Mouse (Mus musculus) kidney, embryonic 15.5 days (tissue): ENCODE results near the gene Rbfox2. TPM values are rescaled to one million over a fixed set of nuclear protein-coding genes. Genes with fewer than 3 reads are reported as not detected.

Experiments used
- ATAC-seq: fragments of 200-750 bp; cut with Nextera tagmentation; replicated peaks from 2 replicates; pipeline ENCODE4 v1.8.0; 2017; ENCODE audit warnings: moderate TSS enrichment; ENCODE audit not compliant: low FRiP score
- H3K27ac ChIP-seq: fragments of 300-500 bp; sonication (generic); 2 replicates; pipeline ENCODE4 v1.5.1; 2015; ENCODE audit warnings: mild to moderate bottlenecking, inconsistent platforms
- H3K27me3 ChIP-seq: fragments of 300-500 bp; sonication (generic); 2 replicates; pipeline ENCODE4 v1.6.1; 2015; ENCODE audit warnings: inconsistent platforms
- H3K36me3 ChIP-seq: fragments of 300-500 bp; sonication (generic); 2 replicates; pipeline ENCODE4 v1.6.1; 2015; ENCODE audit warnings: inconsistent platforms
- H3K4me1 ChIP-seq: fragments of 300-500 bp; sonication (generic); 2 replicates; pipeline ENCODE4 v1.6.1; 2015; ENCODE audit warnings: inconsistent platforms
- H3K4me2 ChIP-seq: fragments of 300-500 bp; sonication (generic); 2 replicates; pipeline ENCODE4 v1.6.1; 2015; ENCODE audit warnings: moderate library complexity, mild to moderate bottlenecking, inconsistent platforms
- H3K4me3 ChIP-seq: fragments of 300-500 bp; sonication (generic); replicated peaks from 2 replicates; pipeline ENCODE4 v1.5.1; 2015; ENCODE audit warnings: mild to moderate bottlenecking, inconsistent platforms
- H3K9ac ChIP-seq: fragments of 300-500 bp; sonication (generic); 2 replicates; pipeline ENCODE4 v1.6.1; 2015; ENCODE audit warnings: mild to moderate bottlenecking, inconsistent platforms
- H3K9me3 ChIP-seq: fragments of 300-500 bp; sonication (generic); replicated peaks from 2 replicates; pipeline ENCODE4 v1.6.1; 2016; ENCODE audit warnings: inconsistent platforms
- WGBS: fragments of 180-500 bp; shearing (Covaris S2); methylation state at CpG from one replicate; pipeline ENCODE4 v1.1.7; 2015; ENCODE audit warnings: mixed read lengths; 5-methylcytosine and 5-hydroxymethylcytosine counted together
- polyA plus RNA-seq: library from polyadenylated mRNA; unstranded; fragments of >200 nt; fragmentation: Nextera tagmentation; extraction: Ambion mirVana; gene quantifications from 2 replicates; pipeline ENCODE4 v1.2.1, GENCODE M21; 2015

Rbfox2 gene
- polyA plus RNA-seq, 1 experiment from 2014 or later, result 47.7 TPM

- Histone ChIP-seq H3K27ac (peak overlapping the region; percentile 49; the same call in 1 of the 2 replicates), H3K4me2 (no peak overlapping the region)
Measured at GRCm38 (mm10) chr15:77203255-77203981, 103.4 kb downstream of the Rbfox2 start.

GRCm38 (mm10) chr15:77202881-77203254, 103.9 kb downstream of the Rbfox2 start:
- ATAC-seq, result no peak
- Histone ChIP-seq H3K4me1 (peaks cover 28% of the 10 kb centered on the region), H3K4me2 (no peak overlapping the region), H3K36me3 (no peaks in the 10 kb centered on the region), H3K27ac (peak overlapping the region; percentile 28; the same call in 1 of the 2 replicates), H3K4me3 (no peak overlapping the region), H3K9me3 (no peaks in the 10 kb centered on the region), H3K9ac (no peak overlapping the region), H3K27me3 (no peaks in the 10 kb centered on the region)
- WGBS, result 80% methylated on average over 3 of the region's 3 CpGs

More at GRCm38 (mm10) chr15:77203255-77203981, 103.4 kb downstream of the Rbfox2 start:
- Histone ChIP-seq H3K4me1 (peaks cover 28% of the 10 kb centered on the region), H3K36me3 (no peaks in the 10 kb centered on the region), H3K9ac (no peak overlapping the region), H3K27me3 (no peaks in the 10 kb centered on the region), H3K4me3 (no peak overlapping the region), H3K9me3 (no peaks in the 10 kb centered on the region)
- no peak; the same call in 1 of the 2 replicates for ATAC-seq
- 59% methylated on average over 14 of the region's 14 CpGs for WGBS

- Histone ChIP-seq H3K9me3 (no peaks in the 10 kb centered on the region), H3K27me3 (no peaks in the 10 kb centered on the region), H3K4me3 (no peak overlapping the region), H3K9ac (no peak overlapping the region), H3K4me1 (peaks cover 28% of the 10 kb centered on the region), H3K27ac (no peak overlapping the region), H3K4me2 (no peak overlapping the region), H3K36me3 (no peaks in the 10 kb centered on the region)
- ATAC-seq, result no peak
- 17% methylated on average over 2 of the region's 2 CpGs for WGBS
Measured at GRCm38 (mm10) chr15:77202223-77202622, 104.6 kb downstream of the Rbfox2 start.

DNA sequence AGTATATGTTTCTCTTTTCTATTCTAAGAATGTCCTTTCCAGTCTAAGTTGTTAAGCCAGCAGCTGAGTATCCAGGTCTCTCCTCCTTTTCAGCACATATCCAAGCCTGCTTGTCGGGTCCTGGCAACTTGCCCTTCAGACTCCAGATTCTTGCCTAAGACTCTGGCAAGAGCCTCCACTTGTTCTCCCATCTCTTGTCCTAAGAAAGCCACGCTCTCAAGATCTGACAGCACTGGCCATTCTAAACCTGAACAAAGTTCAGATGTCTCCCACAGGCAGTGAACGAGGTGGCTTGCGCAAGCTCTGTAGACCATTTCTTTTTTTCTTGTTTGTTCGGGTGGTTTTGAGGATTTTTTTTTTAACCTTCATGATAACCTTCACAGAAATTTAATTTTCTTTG, 110.0 kb downstream of the Rbfox2 start:
- Histone ChIP-seq H3K27ac (0 out of 2 replicates have a peak overlapping the region, but pooled peaks have one; percentile 28), H3K4me1 (peaks cover 21% of the 10 kb centered on the region), H3K27me3 (no peaks in the 10 kb centered on the region), H3K36me3 (no peaks in the 10 kb centered on the region), H3K9me3 (no peaks in the 10 kb centered on the region), H3K4me2 (no peak overlapping the region), H3K4me3 (no peak overlapping the region), H3K9ac (no peak overlapping the region)
- WGBS, result 72% methylated on average over 5 of the region's 5 CpGs
- no peak for ATAC-seq

- WGBS, result 72% methylated on average over 2 of the region's 2 CpGs
- peaks cover 18% of the 10 kb centered on the region for H3K4me1 ChIP-seq
- H3K4me2 ChIP-seq, result no peak overlapping the region
- H3K9me3 ChIP-seq, result no peaks in the 10 kb centered on the region
- H3K4me3 ChIP-seq, result no peak overlapping the region
- H3K9ac ChIP-seq, result no peak overlapping the region
- H3K36me3 ChIP-seq, result no peaks in the 10 kb centered on the region
- ATAC-seq, result no peak
- H3K27me3 ChIP-seq, result no peaks in the 10 kb centered on the region
- 0 out of 2 replicates have a peak overlapping the region, but pooled peaks have one; percentile 2 for H3K27ac ChIP-seq
Measured at GRCm38 (mm10) chr15:77196001-77196400, 110.8 kb downstream of the Rbfox2 start.

- WGBS, result 62% methylated on average over 14 of the region's 14 CpGs
- Histone ChIP-seq H3K9me3 (no peaks in the 10 kb centered on the region), H3K4me3 (no peak overlapping the region), H3K27ac (peak overlapping the region; percentile 37), H3K4me2 (no peak overlapping the region), H3K36me3 (no peaks in the 10 kb centered on the region), H3K27me3 (no peaks in the 10 kb centered on the region), H3K9ac (no peak overlapping the region), H3K4me1 (peaks cover 22% of the 10 kb centered on the region)
- ATAC-seq, result no peak
Measured at GRCm38 (mm10) chr15:77192154-77192935, 114.5 kb downstream of the Rbfox2 start.

DNA sequence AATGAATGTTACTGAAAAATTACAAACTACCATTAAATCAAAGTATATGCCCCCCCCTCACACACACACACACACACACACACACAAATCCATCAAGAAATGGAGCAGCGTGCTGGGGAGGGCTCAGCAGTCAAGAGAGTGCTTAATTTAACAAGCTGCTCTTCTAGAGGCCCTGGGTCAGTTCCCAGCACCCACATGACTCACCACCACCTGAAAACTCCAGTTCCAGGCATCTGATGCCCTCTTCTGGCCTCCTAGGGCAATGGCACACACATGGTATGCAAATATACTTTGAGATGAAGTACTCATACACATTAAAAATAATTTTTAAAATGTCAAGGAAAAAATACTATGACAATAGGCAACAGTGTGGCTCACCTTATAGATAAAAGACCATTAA, 120.7 kb downstream of the Rbfox2 start:
- Histone ChIP-seq H3K4me3 (no peak overlapping the region), H3K4me1 (0 out of 2 replicates have a peak, but pooled peaks cover 6% of the 10 kb centered on the region), H3K4me2 (no peak overlapping the region), H3K36me3 (no peaks in the 10 kb centered on the region), H3K9ac (no peak overlapping the region), H3K9me3 (no peaks in the 10 kb centered on the region), H3K27ac (no peak overlapping the region), H3K27me3 (no peaks in the 10 kb centered on the region)
- ATAC-seq, result no peak
- WGBS, result 80% methylated on average over 1 of the region's 1 CpGs

DNA sequence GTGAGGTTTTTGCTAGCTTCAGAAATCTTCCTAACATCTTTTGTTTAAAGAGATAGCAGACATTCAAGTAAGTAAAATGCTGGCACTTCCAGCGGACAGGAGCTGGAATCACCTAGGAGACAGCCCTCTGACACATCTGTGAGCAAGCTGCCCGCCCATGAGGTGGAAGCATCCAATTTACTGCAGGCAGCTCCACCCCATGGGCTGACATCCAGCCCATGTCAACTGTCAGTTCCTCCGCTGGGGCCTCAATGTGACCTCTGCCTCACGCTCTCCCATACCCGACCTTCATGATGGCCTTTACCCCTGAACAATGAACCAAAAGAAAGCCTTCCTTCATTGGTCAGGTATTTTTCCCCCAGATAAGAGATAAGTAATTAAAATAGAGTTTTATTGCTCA, 121.2 kb downstream of the Rbfox2 start:
- Histone ChIP-seq H3K9me3 (no peaks in the 10 kb centered on the region), H3K27me3 (no peaks in the 10 kb centered on the region), H3K4me1 (0 out of 2 replicates have a peak, but pooled peaks cover 6% of the 10 kb centered on the region), H3K4me2 (no peak overlapping the region), H3K27ac (no peak overlapping the region), H3K36me3 (no peaks in the 10 kb centered on the region), H3K9ac (no peak overlapping the region), H3K4me3 (no peak overlapping the region)
- no peak for ATAC-seq
- 33% methylated on average over 5 of the region's 5 CpGs for whole genome bisulfite sequencing

DNA sequence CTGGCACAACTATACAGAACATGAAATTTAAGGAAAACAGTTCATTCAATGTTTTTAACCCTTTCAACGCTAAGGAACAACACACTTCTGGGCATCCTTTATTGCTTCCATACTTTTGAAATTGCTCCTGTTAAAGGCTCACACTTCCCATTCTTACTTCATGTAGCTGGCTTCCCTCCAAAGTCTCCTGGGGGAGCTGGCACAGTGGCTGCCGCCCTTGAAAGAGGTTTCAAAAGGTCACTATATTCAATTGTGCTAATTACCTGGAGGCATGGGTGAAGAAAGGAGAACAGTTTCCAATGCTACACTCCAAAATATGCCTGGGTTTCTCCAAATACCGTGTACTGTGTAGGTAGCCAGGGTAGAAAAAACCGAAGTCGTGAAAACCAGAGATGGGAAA, 124.0 kb downstream of the Rbfox2 start:
- no peak overlapping the region for H3K9ac ChIP-seq
- no peak overlapping the region for H3K27ac ChIP-seq
- H3K36me3 ChIP-seq, result no peaks in the 10 kb centered on the region
- WGBS, result 76% methylated on average over 5 of the region's 5 CpGs
- H3K4me3 ChIP-seq, result no peak overlapping the region
- 0 out of 2 replicates have a peak, but pooled peaks cover 3% of the 10 kb centered on the region for H3K4me1 ChIP-seq
- no peak for ATAC-seq
- no peaks in the 10 kb centered on the region for H3K27me3 ChIP-seq
- H3K4me2 ChIP-seq, result no peak overlapping the region
- H3K9me3 ChIP-seq, result no peaks in the 10 kb centered on the region

DNA sequence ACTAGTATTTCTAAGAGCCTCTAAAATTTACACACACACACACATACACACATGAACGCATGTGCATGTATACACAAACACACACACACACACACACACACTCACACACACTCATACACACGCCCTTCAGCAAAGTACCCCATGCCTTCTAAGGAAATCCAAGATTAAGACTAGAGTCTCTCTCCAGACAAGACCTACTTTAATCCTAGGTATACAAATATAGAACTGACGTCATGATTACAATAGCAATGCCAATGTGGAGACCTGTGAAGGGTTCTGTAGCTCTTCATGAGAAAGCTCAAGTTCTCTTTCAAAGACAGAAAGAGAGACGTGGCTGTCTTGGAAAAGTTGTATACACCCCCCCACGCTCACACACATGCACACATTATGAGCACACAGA, 132.8 kb downstream of the Rbfox2 start:
- Histone ChIP-seq H3K9ac (no peak overlapping the region), H3K4me1 (0 out of 2 replicates have a peak, but pooled peaks cover 2% of the 10 kb centered on the region), H3K36me3 (no peaks in the 10 kb centered on the region), H3K27ac (no peak overlapping the region), H3K4me2 (no peak overlapping the region), H3K9me3 (no peaks in the 10 kb centered on the region), H3K4me3 (no peak overlapping the region), H3K27me3 (no peaks in the 10 kb centered on the region)
- no peak for ATAC-seq
- 90% methylated on average over 5 of the region's 5 CpGs for WGBS

DNA sequence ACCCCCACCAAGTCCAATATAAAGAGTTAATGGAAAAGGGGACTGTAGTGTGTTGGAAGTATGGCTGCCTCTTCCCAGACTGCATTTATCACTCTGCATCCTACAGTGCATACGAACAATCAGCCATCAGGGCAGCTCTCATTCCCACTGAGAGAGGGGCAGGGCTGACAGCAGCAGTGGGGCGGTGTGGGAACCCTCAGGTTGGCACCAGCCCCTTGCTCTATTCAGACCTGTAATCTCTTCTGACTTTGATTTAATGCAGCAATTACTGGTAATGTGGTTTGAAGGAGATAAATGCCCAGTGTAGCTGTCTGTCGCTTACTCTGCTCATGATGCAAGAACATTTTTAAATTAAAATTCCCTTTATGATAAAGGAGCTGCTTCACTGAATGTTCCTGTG, 134.4 kb downstream of the Rbfox2 start:
- Histone ChIP-seq H3K9ac (no peak overlapping the region), H3K27ac (no peak overlapping the region), H3K4me3 (no peak overlapping the region), H3K9me3 (no peaks in the 10 kb centered on the region), H3K4me2 (no peak overlapping the region), H3K4me1 (0 out of 2 replicates have a peak, but pooled peaks cover 2% of the 10 kb centered on the region), H3K27me3 (no peaks in the 10 kb centered on the region), H3K36me3 (no peaks in the 10 kb centered on the region)
- no peak for ATAC-seq
- WGBS, result 76% methylated on average over 3 of the region's 3 CpGs

DNA sequence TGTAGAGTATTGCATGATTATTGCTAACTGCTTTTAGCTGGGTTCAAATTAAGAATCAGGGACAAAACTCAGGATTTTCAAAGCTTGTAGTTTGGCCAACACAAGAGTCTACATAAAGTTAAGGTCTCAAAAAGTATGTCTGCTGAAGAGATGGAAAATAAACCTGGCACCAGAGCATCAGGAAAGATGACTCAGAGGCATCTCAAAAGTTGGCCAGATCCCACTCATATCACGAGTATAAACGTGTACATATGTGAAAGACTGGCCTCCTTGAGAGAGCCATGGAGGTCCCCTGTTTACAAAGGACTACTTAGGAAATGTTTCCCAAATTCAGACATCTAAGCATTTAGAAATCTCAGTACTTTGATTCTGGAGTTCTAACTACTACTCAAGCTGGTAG, 138.0 kb downstream of the Rbfox2 start:
- H3K4me3 ChIP-seq, result no peak overlapping the region
- H3K4me1 ChIP-seq, result peaks cover 12% of the 10 kb centered on the region
- H3K9me3 ChIP-seq, result no peaks in the 10 kb centered on the region
- no peak overlapping the region for H3K9ac ChIP-seq
- WGBS, result 83% methylated on average over 2 of the region's 2 CpGs
- no peaks in the 10 kb centered on the region for H3K36me3 ChIP-seq
- no peak overlapping the region for H3K4me2 ChIP-seq
- no peaks in the 10 kb centered on the region for H3K27me3 ChIP-seq
- no peak overlapping the region for H3K27ac ChIP-seq
- ATAC-seq, result no peak
